Mouse (Mus musculus): ENCODE measurements around the gene Atp1a4.

The Atp1a4 gene

DNA sequence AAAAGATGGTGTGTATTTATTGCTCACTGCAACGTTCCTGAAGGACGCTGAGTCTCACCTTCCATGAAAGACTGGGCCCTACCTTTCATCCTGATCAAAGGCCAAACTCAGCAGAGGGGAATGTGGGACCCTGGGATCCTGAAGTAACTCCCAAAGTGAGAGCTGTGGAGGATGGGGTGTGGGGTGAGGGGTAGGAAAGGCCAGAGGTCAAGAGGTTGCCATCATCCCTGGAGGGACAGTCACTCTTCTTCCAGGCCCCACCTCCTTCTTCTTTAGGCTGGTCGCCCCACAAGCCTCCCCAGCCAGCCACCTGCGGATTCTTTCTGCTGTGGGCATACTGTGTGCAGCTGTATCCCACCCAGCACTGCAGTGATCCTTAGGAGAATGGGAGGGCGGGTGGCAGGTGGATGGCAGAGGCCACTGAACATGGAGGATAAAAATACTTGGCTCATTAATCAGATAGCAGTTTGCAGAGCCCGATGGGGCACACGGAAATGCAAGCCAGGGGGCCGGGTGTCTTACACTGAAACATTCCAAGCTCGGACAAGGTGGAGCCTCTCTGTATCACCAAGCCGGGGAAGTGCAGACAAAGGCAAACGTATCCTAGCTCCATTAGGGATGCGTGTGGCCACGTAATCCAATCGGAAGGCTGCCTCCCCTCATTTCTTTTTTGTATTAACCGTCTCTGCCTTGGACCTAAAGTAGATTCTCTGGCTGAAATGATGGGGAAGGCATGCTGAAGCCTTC is 39.9 kb downstream of the Atp1a4 start:
- DNase-seq: no peak

DNA sequence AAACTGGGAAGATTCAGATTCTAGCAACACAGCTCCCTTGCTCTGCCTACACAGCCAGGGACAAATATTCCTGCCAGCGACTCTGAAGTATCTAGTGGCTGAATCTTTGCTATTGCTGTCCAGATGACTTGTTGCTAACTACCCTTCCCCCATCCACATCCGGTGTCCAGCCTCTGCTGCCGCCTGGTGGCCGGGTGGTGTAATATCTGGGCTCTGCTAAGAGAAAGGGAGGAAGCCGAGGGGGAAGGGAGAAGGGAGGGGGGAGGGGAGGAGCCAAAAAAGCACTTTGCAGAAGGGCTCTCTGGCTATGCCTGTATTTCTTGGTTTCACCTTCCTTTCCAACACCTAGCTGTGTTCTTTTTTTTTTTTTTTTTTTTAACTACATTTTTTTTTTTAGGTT is 41.1 kb downstream of the Atp1a4 start:
- peak; percentile 96 for DNase-seq

DNA sequence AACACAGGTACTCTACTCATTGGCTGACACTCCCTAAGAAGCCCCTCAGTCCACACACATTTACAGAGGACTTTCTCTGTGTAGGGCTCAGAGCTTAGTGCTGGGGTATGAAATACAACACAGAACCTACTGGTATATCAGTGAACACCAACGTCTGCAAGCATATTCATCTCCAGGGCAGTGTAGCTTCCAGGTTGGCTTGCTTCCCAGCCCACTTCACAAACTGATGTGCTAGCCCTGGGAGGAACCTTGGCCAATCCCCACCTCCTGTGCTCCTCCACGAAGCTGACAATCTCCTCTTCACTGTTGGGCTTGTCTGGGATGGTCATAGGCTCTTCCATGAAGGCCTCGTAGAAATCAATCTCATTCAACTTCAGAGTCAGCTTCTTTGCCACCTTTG is 43.5 kb downstream of the Atp1a4 start:
- DNase-seq: no peak

DNA sequence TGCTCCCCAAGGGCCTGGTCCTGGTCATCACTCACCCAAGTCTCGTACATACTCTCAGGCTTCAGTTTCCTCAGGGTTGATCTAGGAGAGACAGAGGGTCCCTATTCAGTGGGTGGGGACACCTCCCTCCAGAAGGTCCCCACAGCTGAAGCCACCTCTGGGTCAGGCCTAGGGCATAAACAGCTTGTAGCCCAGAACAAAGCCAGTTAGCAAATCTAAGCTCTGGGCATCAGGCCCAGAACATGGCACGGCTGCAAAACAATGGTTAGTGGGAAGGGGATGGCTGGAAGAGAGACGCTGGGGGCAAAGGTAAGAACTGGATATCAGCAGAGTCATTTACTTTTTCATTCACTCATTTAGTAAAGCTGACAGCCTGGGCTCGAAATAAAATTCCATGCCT is 44.4 kb downstream of the Atp1a4 start:
- peak; percentile 57 for DNase-seq

DNA sequence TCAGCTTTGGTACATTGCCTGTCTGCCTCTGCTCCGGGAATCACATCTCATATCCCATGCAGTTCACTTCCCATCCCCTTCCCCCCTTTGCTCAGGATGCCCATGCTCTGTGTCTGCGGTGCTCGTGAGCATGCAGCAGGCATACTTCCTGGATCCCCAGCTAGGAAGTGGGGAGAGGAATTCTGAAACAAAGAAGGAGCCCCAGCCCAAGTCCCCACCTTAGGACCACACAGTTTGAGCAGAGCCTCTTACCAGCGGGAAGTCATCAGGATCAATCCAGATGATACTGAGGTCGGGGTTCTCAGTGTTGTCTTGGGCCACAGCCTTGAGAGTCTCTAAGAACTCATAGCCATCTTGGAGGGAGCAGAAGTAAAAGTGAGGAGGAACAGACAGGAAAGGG is 45.4 kb downstream of the Atp1a4 start:
- DNase-seq: no peak

DNA sequence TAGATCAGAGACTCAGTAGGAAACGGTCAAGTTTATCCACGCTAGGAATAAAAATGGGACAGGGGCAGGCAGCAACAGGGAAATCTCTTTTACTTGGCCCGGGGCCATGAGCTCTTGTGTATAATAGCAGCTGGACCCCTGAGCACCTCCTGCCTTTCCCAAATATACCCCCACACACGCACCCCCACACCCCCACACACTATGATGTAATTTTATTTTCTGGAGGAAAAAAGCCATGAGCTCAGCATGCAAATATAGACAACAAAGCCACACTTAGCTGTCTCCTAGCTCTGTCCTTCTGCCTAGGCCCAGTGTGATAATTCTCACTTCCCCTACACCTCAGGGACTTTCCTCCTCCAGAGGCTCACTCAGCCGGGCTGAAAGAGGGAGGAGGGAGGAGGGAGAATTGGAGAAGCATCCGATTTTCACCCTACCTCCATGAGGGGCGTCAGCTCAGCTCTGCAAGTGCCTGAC is 51.1 kb downstream of the Atp1a4 start:
- peak; percentile 61 for DNase-seq

DNA sequence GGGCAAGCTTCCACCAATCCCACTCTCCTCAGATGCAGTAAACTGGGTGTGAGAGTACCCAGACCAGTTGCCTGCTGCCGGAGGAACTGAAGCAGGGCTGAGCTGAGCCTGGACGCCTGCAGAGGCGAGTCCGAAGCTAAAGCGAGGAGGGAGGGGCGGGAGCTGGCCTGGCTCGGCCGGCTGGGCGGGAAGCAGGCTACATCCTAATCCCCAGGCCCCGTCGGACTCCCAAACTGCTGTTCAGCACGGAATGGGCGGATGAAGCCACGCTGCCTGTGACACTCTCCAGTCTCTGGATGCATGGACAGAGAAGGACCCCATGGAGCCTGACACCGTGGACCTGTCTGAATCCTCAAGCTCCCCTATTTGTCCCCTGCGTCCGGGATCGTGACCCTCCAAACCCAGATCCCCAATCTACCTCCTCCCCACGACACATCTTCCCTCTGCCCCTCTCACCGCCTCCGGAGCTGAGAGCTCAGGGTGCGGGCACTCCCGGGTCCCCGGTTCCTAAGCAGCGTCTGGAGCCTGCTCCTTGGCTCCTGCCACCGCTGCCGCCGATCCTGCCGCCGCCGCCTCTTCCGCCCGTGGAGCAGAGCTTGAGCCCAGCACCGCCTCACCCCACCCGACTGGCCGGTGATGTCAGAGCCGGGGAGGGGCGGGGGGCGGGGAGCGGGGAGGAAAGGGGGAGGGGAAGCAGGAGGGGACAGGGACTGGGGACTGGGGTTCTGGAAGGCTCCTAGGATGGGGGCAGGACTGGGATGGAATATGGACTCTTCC is 51.9 kb downstream of the Atp1a4 start, which contains the start of gene Pea15a:
TSS of gene Pea15a (minus strand) at position 664 of the 777 bp plus-strand sequence.
- peak; percentile 89 for DNase-seq

DNA sequence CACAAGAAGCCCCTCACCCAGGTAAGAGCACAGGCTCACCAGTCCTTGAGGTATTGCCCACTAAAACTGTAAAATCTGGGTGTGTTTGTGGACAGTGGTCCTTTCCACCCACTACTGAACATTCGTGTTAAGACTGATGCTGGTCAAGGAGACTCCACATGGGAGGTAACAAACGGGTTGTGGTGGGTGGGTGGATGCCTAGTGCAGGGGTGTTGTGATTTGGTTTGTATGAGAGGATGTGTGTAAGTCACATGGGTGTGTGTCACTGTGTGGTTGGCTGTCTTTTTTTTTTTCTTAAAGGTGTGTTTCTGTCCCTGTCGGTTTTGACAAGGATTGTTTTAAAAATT is 52.5 kb downstream of the Atp1a4 start:
- no peak for DNase-seq

DNA sequence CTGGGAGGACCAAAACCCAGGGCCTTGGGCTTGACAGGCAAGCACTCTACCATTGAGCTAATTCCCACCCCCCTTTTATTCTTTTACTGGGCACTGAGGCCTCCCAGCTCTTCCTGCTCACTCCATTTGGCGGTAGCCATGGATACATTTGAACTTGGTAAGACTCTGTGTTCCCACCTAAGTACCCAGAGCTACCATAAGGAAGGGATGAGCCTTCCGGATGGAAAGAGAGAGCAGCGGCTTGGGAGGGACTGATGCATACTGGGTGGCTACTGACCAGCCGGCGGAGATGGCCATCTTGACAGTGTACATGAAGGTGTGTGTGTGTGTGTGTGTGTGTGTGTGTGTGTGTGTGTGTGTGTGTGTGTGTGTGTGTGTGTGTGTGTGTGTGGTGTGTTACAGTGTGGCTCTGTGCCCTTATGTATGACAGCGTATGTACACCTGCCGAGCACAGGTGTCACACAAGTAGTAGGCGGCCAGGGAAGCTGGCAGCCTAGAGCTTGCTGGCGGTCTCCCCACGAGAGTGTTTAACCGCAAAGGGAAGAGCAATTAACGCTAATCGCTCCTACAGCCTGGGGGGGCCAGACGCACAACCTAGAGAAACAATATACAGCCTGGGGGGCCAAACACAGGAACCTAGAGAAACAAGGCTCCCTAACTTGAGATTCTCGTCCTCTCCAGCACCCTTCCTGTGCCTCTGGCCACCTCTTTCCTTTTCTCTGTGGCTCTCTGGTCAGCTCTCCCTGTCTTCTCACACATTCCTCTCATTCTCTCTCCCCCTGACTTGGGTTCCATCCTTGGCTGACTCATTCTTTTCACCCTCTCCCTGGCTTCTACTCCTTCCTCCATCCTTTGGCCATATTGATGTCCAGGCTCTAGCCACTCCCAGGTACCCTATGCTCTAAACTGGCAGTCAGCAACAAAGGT is 53.1 kb downstream of the Atp1a4 start:
- peak; percentile 54 for DNase-seq

DNA sequence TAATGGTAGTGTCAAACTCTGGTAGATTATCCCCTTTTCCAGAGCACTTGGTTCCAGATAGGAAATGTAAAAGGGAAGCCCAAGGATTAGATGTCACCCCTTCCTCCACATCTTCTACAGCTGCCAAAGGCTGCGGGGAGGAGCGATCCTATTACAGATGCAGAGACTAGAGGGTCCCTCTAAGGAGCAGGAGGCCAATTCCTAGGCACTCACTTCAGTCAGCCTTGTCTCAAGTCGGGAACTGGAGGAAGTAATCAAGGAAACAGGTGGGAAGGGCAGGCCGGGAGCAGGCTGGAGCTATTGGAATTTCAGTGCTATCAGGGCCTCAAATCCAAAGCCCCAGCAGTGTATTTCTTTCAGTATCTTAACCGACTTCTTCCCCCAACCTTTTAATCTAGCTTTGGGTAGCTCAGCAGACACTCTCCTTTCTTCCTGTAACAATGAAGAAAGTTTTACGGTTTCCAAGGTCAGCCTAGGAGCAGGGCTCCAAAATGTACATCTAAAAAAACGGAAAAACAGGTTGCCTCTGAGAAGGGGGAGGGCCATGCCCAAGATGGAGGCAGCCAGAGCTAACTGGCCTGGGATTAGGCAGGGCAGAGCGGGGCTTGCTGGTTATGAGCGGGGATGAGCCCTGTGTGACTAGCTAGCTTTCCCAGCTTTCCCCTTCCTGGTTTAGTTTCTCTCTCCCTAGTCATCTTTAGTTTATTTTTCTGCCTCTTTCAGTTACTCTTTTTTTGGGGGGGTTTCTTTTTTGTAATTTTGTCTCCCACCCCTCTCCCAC is 54.0 kb downstream of the Atp1a4 start:
- DNase-seq: peak; percentile 44

DNA sequence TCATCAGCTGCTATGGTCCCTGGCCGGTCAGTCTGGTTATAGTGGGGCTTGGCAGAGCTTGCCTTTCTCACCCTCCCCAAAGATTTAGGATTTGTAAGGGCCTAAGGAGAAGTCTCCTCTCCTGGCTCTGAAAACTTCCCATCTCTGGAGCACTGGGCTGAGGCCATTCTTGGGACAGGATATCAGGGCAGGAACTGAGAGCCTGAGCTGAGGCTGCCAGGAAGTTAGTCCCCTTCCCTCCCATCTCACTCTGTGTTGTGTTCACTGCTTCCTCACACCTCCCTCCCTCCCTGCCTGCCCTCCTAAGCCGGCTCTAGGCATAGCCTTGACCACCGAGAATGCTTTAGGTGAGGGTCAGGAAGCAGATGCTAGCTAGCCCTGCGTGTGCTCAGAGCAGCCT is 54.6 kb downstream of the Atp1a4 start:
- DNase-seq: peak; percentile 41

DNA sequence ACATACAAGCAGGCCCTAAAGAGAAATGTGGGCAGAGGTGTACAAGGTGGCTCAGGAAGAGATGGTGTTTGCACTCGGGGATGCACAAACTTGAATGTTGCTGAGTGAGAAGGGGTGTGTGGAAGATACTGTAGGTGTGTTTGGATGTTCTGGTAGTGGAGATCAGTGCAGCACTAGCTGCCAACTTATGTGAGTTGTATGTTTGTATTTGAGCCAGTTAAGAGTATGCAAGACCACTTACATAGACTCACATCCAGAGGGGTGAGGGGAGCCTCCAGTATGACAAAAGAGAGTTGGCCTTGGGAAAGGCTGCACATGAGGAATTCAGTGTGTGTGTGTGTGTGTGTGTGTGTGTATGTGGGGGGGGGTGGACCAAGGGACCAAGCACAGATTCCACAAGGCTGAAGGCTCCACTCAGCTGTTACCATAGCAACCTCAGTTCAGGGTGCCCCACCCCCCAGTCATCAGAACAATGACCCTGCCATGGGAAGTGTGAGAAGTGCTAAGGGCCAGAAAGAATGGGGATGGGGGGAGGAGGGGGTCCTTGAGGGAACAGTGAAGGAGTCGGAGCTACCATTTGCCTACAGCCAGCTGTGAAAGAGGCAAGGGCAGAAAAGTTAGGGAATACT is 55.2 kb downstream of the Atp1a4 start:
- DNase-seq: peak; percentile 95

DNA sequence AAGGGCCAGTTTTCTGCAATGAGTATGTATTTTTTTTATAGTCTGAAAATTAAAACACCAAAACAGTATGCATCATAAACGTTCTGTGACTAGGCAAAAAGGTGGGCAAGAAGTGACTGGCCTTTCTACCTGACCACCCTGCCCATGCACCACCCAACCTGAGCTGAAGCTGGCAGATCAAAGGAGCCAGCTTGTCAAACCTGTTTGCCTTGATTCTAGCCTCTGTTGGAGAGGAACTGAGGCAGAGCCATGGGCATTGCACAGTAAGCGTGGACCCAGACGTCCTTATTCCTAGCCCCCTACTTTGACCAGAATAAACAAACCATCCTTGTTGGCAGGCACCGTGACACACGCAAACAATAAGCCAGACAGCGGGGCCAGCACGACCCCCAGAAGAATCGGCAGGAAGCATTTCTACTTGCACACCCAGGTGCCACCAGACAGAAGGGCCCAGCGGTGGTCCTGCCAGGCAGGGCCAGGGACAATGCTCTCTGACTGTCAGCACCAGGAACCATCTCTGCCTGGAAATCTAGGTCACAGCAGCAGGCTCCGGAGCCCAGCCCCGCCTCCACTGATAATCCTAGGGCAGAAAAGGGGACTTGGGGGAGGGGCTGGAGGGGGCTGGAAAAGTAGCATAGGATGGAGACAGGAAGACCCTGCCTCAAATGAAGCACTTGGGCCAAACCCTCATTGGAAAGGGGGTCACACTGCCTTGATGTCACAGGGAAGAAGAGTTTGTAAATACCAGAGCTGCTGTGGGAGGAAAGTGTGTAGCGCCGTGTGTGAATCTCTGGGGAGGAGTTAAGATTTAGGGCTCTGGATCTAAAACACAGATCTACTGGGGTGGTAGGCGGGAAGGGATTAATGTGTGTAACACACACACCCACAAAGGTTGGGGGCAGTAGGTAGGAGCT is 56.0 kb downstream of the Atp1a4 start:
- DNase-seq: peak; percentile 96

DNA sequence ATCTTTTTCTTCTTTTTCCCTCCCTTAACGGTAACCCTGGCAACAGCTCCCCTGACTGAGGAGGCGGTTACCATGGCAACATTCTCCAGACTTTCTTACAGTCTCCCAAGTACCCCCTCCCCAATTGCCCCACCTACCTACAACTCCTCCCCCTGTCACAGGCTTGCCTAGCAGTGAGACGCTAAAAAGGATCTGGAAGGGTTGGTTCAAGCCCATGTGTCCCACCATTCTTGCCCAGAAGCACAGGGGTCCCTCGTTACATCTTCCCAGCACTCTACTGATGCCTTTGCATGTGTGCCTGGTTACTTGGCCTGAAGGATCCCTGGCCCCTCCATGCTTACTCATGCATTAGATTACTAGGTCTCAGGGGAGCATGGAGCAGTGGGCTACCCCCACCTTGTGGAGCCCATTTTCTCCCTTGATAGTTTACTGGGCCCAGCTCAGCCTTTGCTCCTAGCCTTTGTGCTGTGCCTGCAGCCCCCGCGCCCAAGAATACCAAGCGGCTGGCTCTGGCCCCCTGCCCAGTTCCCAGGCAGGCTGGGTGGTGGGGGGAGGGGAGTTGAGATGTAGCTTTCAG is 57.3 kb downstream of the Atp1a4 start:
- peak; percentile 82 for DNase-seq

DNA sequence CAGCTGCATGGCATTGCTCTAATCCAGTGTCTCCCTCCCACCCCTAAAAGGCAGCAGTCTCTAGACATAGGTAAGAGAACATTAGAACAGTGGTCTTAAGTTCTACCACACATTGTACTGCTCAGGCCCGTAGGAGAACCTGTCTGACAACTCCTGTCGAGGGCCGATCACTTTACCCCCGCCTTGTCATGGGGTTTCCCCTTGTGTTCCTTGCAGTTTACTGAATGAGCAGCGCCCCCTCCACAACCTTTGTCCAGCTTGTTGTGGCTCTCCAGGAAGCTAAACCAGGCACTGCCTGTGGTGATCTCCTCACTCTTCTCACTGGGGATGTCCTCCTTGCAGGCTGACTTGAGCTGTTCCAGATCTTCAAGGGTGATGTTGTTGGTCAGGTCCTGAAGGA is 58.1 kb downstream of the Atp1a4 start:
- peak; percentile 4 for DNase-seq

DNA sequence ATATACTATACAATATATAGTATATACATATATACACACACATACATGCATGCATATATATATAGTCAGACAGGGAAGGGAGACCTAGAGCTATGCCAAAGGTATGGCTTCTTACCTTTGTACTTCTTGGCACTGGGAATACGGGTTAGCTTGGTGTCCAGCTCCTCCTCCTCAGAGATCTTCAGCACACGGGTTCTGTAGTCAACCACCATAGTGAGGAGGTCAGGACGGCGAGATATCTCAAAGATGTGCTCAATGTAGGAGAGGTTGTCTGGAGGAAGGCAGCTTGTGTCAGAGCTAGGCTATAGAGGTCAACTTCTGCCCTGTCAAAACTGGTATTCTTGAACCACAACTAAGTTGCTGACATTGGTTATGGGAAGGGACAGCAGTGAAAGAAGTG is 59.2 kb downstream of the Atp1a4 start:
- DNase-seq: peak; percentile 0

DNA sequence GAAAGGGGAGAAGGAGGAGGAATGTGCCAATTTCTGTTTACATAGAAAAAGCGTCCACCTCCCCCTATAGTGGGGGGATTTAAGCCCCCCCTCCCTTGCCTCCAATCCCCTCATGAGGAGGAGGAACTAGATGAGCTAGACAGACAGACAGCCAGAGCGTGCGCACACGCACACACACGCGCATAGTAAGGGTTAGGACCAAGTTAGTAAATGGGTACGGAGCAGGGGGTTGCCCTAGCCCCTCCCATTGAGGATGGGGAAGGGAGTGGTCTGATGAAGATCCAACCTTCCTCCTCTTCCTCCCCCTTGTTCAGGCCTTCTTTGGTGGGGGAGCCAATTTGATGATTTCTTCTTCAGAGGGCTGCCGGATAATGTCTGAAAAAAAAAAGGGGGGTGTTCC is 59.9 kb downstream of the Atp1a4 start:
- no peak for DNase-seq

DNA sequence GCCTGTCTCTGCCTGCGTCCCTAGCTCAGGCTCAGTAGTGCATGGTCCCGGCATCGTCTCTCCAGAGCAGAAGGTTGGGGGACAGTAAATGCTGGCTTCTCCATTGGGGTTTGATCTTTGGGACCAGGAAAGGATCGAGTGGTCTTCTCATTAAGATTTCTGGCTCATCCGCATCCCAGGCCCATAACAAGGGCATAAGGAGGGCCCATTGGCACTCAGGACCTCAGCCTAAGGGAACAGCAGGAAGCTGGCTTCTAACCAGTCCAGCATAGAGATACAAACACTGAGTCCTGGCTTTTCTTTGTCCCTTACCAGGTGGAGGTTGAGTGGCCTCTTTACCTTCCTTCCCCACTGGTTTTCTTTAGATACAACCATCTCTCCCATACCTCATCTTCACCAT is 60.4 kb downstream of the Atp1a4 start:
- peak; percentile 0 for DNase-seq

DNA sequence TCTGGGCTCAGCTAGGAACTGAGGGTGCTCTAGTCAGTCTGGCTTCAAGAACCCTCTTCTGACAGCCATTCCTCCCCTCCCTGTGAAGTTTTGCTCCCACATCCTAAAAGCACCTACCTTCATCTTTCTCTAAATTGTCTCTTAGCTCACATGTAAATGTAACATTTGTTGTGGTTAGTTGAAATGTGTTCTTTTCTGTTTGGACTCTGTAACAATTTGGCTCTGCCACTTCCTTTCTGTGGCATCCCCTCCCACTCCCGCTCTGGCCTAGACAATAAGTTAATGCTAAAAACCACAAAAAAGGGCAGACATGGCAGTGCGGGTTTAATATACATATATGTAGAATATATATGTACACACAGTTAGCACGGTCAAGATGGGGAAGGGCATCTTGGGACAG is 61.1 kb downstream of the Atp1a4 start:
- DNase-seq: no peak

DNA sequence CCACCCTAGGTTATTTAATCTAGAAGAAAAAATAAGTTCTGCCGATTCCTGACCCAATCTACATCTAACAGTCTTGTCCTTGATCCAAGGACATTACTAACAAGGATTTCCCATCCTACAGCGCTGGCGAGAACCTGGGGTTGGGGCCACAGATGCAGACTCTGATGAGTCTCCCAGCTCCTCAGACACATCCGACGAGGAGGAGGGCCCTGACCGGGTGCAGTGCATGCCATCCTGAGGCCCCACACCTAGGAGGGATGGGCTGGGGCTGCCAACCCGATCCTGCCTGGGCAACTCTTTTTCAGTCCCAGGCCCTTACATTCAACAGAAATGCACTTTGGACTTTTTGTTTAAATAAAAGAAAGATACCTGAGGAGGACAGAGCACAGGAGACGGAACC is 63.8 kb downstream of the Atp1a4 start:
- DNase-seq: no peak
